Mouse (Mus musculus) large intestine, adult 2 months (tissue): ENCODE measurements around the gene Slc30a10. TPM values are rescaled to one million over a fixed set of nuclear protein-coding genes. Genes with fewer than 3 reads are reported as not detected.

Experiments
- DNase-seq: peaks from one replicate; pipeline ENCODE4 v3.0.0-alpha.2; 2012; ENCODE audit warnings: low read depth, low spot score
- WGBS: fragments of 180-500 bp; shearing (Covaris S2); methylation state at CpG from one replicate; pipeline ENCODE4 v1.1.7; 2018; 5-methylcytosine and 5-hydroxymethylcytosine counted together
- polyA plus RNA-seq: library from polyadenylated mRNA; depleted of rRNA; stranded (reverse); fragments of >200 nt; gene quantifications from 2 replicates; pipeline ENCODE4 v1.2.3, GENCODE M21; 2012; rRNA removed

Slc30a10 gene
- polyA plus RNA-seq, 1 experiment = 5.9 TPM

- 20% methylated on average over 3 of the region's 3 CpGs for WGBS
- no peak for DNase-seq
Measured at GRCm38 (mm10) chr1:185509042-185509441, 54.4 kb downstream of the Slc30a10 start.

DNA sequence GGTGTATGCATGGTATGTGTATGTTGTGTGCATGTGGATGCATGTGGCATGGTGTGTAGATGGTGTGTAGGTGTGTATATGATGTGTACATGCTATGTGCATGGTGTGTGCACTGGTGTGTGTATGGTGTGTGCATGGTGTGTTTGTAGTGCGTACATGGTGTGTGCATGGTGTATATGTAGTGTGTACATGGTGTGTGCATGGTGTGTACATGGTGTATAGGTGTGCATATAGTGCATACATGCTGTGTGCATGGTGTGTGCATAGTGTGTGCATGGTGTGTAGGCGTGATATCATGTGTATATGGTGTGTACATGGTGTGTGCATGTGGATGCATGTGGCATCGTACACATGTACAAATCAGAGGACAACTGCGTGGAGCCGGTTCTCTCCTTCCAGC lies 56.7 kb downstream of the Slc30a10 start:
- DNase-seq = no peak
- 97% methylated on average over 5 of the region's 5 CpGs for WGBS

DNA sequence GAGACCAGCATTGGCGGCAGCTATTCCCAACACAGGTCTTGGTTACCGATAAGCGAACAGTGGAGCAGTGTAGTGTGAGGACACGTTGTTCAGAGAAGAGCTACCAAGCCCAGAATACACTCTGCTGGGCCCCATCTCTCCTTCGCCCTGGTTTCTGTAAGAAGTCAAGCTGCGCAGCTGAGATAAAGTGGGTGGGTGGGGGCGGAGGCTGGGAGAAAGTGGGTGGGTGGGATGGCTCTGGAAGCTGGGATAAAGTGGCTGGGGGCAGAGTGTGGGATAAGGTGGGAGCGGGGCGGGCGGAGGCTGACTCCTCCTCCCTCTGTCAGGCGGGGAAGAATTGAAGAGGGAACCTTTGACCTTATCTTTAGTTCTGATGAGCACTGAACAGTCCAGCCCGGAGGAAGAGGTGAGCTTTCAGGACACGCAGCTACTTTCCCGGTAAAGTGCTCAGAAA lies 60.9 kb downstream of the Slc30a10 start:
- no peak for DNase-seq
- WGBS = 32% methylated on average over 14 of the region's 14 CpGs

DNA sequence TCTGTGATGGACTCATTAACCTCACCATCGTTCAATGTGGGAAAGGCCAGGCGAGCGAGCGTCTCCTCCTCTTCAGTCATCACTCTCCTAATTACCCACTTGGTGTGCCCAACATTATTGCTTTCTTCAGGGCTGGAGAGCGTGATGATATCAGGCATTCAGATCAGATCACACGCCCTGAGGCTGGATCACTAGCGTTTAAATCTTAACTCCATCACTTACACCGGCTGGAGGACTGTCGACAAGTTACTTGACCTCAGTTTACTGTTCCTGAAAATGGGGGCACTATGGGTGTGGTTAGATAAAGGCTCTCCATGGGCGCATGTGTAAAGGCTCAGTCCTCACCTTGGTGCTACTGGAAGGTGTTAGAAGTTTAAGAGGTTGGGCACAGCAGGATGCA lies 61.4 kb downstream of the Slc30a10 start:
- WGBS = 33% methylated on average over 10 of the region's 10 CpGs
- DNase-seq = peak; percentile 48

GRCm38 (mm10) chr1:185517566-185517965 lies 62.9 kb downstream of the Slc30a10 start:
- 4% methylated on average over 3 of the region's 5 CpGs for WGBS
- peak; percentile 58 for DNase-seq

Other genes starting within 250 kb of the Slc30a10 start
- gene Iars2, start 125.5 kb upstream of the Slc30a10 start, polyA plus RNA-seq = 19.5 and 22.2 TPM in 2 replicates
- gene Bpnt1, start 122.7 kb upstream of the Slc30a10 start, polyA plus RNA-seq = 131 and 387 TPM in 2 replicates
- gene Eprs, start 91.8 kb upstream of the Slc30a10 start, polyA plus RNA-seq = 8.6 and 10.3 TPM in 2 replicates